Mouse (Mus musculus): ENCODE data around the gene Eef1g.
A peak's percentile ranks its signal among the peaks of the same experiment; 100 is the strongest.

The Eef1g gene

DNA sequence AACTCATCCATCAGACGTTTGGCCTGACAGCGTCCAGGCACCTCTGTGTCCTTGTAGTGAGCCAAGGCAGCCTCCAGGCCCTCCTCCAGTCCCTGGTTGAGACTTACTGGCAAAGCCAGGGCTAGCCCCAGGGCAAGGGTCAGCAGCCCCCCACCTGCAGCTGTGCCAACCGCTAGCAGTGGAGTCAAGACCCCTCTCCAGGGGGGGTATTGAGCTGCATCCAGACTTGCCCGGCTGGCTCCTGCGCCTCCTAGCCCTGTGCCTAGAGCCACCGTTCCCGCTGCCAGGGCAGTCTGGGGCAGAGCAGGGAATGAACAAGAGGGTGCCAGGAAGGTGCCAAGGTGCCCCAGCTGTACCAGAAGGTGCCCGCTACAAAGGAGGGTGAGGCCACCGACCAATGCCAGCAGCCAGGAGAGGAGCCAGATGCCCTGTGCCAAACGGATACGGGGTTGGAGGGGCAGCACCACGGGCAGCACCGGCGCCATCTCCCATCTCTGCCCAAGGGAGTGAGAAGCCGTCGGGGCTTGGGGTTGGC is 38.1 kb upstream of the Eef1g start:
- peaks cover 43% of the 10 kb centered on the region for H3K36me3 ChIP-seq (ENCODE audit: insufficient read depth, low read length)
- peaks cover 18% of the 10 kb centered on the region for H3K27me3 ChIP-seq (ENCODE audit: insufficient read depth, low read length)
- H3K4me3 ChIP-seq (replicated peaks; ENCODE audit: low read length) = peak overlapping the region; percentile 91
- peaks cover 44% of the 10 kb centered on the region for H3K4me1 ChIP-seq (replicated peaks; ENCODE audit: low read depth, low read length)
- H3K9me3 ChIP-seq (ENCODE audit: low read length) = no peaks in the 10 kb centered on the region
- TF ChIP-seq POU5F1 (IDR thresholded peaks at IDR 0.05; ENCODE audit: borderline replicate concordance, low read length) (no peak), NANOG (IDR thresholded peaks at IDR 0.05; ENCODE audit: borderline replicate concordance, low read length) (no peak), CTCF (conservative IDR thresholded peaks at IDR 0.05; ENCODE audit: low read length) (no peak)

- no peaks in the 10 kb centered on the region for H3K9me3 ChIP-seq (ENCODE audit: low read length)
- peaks cover 50% of the 10 kb centered on the region for H3K36me3 ChIP-seq (ENCODE audit: insufficient read depth, low read length)
- peaks cover 18% of the 10 kb centered on the region for H3K27me3 ChIP-seq (ENCODE audit: insufficient read depth, low read length)
- H3K4me3 ChIP-seq (replicated peaks; ENCODE audit: low read length) = peak within 1 kb of the TSS; percentile 91
- peaks cover 44% of the 10 kb centered on the region for H3K4me1 ChIP-seq (replicated peaks; ENCODE audit: low read depth, low read length)
- TF ChIP-seq NANOG (IDR thresholded peaks at IDR 0.05; ENCODE audit: borderline replicate concordance, low read length) (no peak), POU5F1 (IDR thresholded peaks at IDR 0.05; ENCODE audit: borderline replicate concordance, low read length) (no peak), CTCF (conservative IDR thresholded peaks at IDR 0.05; ENCODE audit: low read length) (no peak)
Measured at GRCm38 (mm10) chr19:8929224-8930088, 37.4 kb upstream of the Eef1g start, which contains the start of the genes Rom1 and Eml3. TSS of gene Rom1 (minus strand) at chr19:8929356. TSS of gene Eml3 (plus strand) at chr19:8929552.

DNA sequence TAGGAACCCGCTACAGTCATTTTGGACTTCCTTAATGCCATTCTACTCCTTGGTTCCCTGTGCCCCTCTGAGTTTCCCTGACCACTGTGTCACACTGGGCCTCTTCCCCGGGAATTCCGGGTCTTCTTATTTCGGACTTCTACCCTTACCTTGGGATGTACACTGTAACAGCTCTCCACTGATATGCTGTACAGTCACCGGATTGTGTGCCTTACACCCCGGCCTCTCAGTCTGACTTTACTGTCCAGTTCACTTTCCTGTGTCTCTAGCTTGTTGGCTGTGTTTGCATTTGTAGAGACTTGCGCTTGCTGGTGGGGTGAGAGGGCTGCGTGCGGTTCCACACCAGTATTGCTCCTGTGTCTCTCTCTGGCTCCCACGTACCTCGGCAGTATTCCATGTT is 36.7 kb upstream of the Eef1g start:
- H3K4me3 ChIP-seq (replicated peaks; ENCODE audit: low read length) = peak overlapping the region; percentile 91
- H3K4me1 ChIP-seq (replicated peaks; ENCODE audit: low read depth, low read length) = peaks cover 44% of the 10 kb centered on the region
- peaks cover 18% of the 10 kb centered on the region for H3K27me3 ChIP-seq (ENCODE audit: insufficient read depth, low read length)
- TF ChIP-seq CTCF (conservative IDR thresholded peaks at IDR 0.05; ENCODE audit: low read length) = no peak
- TF ChIP-seq NANOG (IDR thresholded peaks at IDR 0.05; ENCODE audit: borderline replicate concordance, low read length) = no peak
- no peak for TF ChIP-seq POU5F1 (IDR thresholded peaks at IDR 0.05; ENCODE audit: borderline replicate concordance, low read length)
- H3K9me3 ChIP-seq (ENCODE audit: low read length) = no peaks in the 10 kb centered on the region
- H3K36me3 ChIP-seq (ENCODE audit: insufficient read depth, low read length) = peaks cover 57% of the 10 kb centered on the region

GRCm38 (mm10) chr19:8930771-8931170 is 36.1 kb upstream of the Eef1g start:
- Histone ChIP-seq H3K9me3 (ENCODE audit: low read length) (no peaks in the 10 kb centered on the region), H3K4me3 (replicated peaks; ENCODE audit: low read length) (peak overlapping the region; percentile 91), H3K27me3 (ENCODE audit: insufficient read depth, low read length) (peaks cover 18% of the 10 kb centered on the region), H3K36me3 (ENCODE audit: insufficient read depth, low read length) (peaks cover 57% of the 10 kb centered on the region), H3K4me1 (replicated peaks; ENCODE audit: low read depth, low read length) (peaks cover 37% of the 10 kb centered on the region)
- TF ChIP-seq POU5F1 (IDR thresholded peaks at IDR 0.05; ENCODE audit: borderline replicate concordance, low read length) (no peak), CTCF (conservative IDR thresholded peaks at IDR 0.05; ENCODE audit: low read length) (no peak), NANOG (IDR thresholded peaks at IDR 0.05; ENCODE audit: borderline replicate concordance, low read length) (no peak)

GRCm38 (mm10) chr19:8936736-8937135 is 30.1 kb upstream of the Eef1g start:
- peaks cover 46% of the 10 kb centered on the region for H3K4me1 ChIP-seq (replicated peaks; ENCODE audit: low read depth, low read length)
- no peaks in the 10 kb centered on the region; the same call in 1 of the 2 replicates for H3K27me3 ChIP-seq (ENCODE audit: insufficient read depth, low read length)
- no peak for TF ChIP-seq NANOG (IDR thresholded peaks at IDR 0.05; ENCODE audit: borderline replicate concordance, low read length)
- TF ChIP-seq CTCF (conservative IDR thresholded peaks at IDR 0.05; ENCODE audit: low read length) = no peak
- TF ChIP-seq POU5F1 (IDR thresholded peaks at IDR 0.05; ENCODE audit: borderline replicate concordance, low read length) = no peak
- H3K36me3 ChIP-seq (ENCODE audit: insufficient read depth, low read length) = peaks cover 56% of the 10 kb centered on the region
- no peaks in the 10 kb centered on the region for H3K9me3 ChIP-seq (ENCODE audit: low read length)
- no peak overlapping the region for H3K4me3 ChIP-seq (replicated peaks; ENCODE audit: low read length)

DNA sequence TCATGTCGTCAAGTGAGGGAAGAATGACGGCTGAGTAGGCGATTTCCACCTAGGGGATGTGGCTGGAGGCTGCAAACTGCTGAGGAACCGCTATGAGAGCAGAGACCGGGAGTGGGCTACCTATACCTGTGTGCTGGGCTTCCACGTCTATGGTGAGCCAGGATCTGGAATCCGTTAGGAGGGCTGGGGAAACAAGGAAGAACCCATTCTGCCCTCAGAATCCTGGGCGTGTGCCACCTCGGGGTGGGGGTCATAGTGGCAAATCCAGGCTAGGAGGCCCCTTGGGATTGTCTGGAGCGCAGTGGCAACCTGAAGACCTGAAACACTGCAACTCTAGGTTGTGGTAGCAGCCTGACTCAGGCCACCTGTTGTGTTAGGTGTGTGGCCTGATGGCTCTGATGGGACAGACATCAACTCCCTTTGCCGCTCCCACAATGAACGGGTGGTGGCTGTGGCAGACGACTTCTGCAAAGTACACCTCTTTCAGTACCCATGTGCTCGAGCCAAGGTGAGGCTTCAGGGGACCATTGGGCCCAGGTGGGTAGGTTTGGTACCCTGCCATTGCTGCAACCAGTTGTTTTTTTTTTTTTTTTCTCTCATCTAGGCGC is 26.2 kb upstream of the Eef1g start:
- Histone ChIP-seq H3K9me3 (ENCODE audit: low read length) (no peaks in the 10 kb centered on the region), H3K4me3 (replicated peaks; ENCODE audit: low read length) (peak overlapping the region; percentile 97), H3K36me3 (ENCODE audit: insufficient read depth, low read length) (peaks cover 53% of the 10 kb centered on the region), H3K27me3 (ENCODE audit: insufficient read depth, low read length) (no peaks in the 10 kb centered on the region), H3K4me1 (replicated peaks; ENCODE audit: low read depth, low read length) (peaks cover 76% of the 10 kb centered on the region)
- TF ChIP-seq NANOG (IDR thresholded peaks at IDR 0.05; ENCODE audit: borderline replicate concordance, low read length) = peak; percentile 79
- no peak for TF ChIP-seq POU5F1 (IDR thresholded peaks at IDR 0.05; ENCODE audit: borderline replicate concordance, low read length)

DNA sequence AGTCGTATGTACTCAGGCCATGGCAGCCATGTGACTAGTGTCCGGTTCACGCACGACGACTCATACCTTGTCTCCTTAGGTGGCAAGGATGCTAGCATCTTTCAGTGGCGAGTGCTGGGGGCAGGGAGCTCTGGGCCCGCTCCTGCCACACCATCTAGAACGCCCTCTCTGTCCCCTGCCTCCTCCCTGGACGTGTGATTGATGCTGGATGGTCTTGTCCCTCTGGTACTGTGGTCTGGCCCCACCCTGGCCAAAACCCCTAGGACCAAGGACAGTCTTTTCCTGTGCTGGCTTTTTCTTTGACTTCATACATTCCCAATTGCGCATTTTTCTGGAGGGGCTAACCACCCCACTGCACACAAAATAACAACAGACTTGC is 25.7 kb upstream of the Eef1g start:
- Histone ChIP-seq H3K4me3 (replicated peaks; ENCODE audit: low read length) (peak overlapping the region; percentile 97), H3K36me3 (ENCODE audit: insufficient read depth, low read length) (peaks cover 56% of the 10 kb centered on the region), H3K4me1 (replicated peaks; ENCODE audit: low read depth, low read length) (peaks cover 79% of the 10 kb centered on the region), H3K27me3 (ENCODE audit: insufficient read depth, low read length) (no peaks in the 10 kb centered on the region), H3K9me3 (ENCODE audit: low read length) (no peaks in the 10 kb centered on the region)
- TF ChIP-seq POU5F1 (IDR thresholded peaks at IDR 0.05; ENCODE audit: borderline replicate concordance, low read length) (no peak), NANOG (IDR thresholded peaks at IDR 0.05; ENCODE audit: borderline replicate concordance, low read length) (no peak), CTCF (conservative IDR thresholded peaks at IDR 0.05; ENCODE audit: low read length) (no peak)

GRCm38 (mm10) chr19:8941515-8942217 is 25.2 kb upstream of the Eef1g start, which contains the start of gene Mta2:
TSS of gene Mta2 (plus strand) at chr19:8941875.
- no peaks in the 10 kb centered on the region for H3K27me3 ChIP-seq (ENCODE audit: insufficient read depth, low read length)
- no peaks in the 10 kb centered on the region for H3K9me3 ChIP-seq (ENCODE audit: low read length)
- H3K4me1 ChIP-seq (replicated peaks; ENCODE audit: low read depth, low read length) = peaks cover 74% of the 10 kb centered on the region
- no peak for TF ChIP-seq POU5F1 (IDR thresholded peaks at IDR 0.05; ENCODE audit: borderline replicate concordance, low read length)
- no peak for TF ChIP-seq NANOG (IDR thresholded peaks at IDR 0.05; ENCODE audit: borderline replicate concordance, low read length)
- no peak for TF ChIP-seq CTCF (conservative IDR thresholded peaks at IDR 0.05; ENCODE audit: low read length)
- H3K4me3 ChIP-seq (replicated peaks; ENCODE audit: low read length) = peak within 1 kb of the TSS; percentile 97
- H3K36me3 ChIP-seq (ENCODE audit: insufficient read depth, low read length) = peaks cover 57% of the 10 kb centered on the region
